Mouse (Mus musculus): ENCODE measurements at regions not wholly inside any gene's neighbourhood (a gene's known extent, or its start where the extent isn't known, plus 50 kb on each side); places are given as distances from the start of the nearest gene placed in this dataset.
"Not testable (repeated sequence)": the region's sequence is repeated elsewhere in the genome, so short reads cannot be mapped to it uniquely, and the experiment has no call there.

DNA sequence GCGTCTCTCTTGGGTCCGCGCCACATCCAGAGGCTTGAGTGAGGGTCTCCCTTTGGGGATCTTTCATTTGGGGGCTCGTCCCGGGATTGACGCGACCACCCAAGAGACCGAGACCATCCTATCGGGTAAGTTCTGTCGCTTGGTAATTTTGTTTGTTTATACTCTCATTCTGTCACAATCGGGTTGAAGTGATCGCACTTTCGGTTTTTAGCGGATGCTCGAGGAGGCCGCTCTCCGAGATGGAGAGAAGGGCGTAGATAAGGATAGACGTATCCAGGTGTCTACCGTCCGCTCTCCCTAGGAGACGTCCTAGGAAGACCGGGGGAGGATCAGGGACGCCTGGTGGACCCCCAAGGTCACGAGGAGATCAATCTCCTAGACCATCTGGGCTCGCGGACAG lies 199.3 kb upstream of the Mrpl21 start:
- H3K9me3 ChIP-seq (replicated peaks); H3K27ac ChIP-seq (replicated peaks); ATAC-seq (ENCODE audit: insufficient number of reproducible peaks, low FRiP score, low TSS enrichment, low read depth); H3K4me2 ChIP-seq (replicated peaks); H3K4me1 ChIP-seq; H3K27me3 ChIP-seq; H3K36me3 ChIP-seq; H3K9ac ChIP-seq: not testable (repeated sequence)
- 69% methylated on average over 27 of the region's 27 CpGs for WGBS
- H3K4me3 ChIP-seq (replicated peaks) = 0 out of 2 replicates have a peak overlapping the region, but pooled peaks have one; percentile 8

- not testable (repeated sequence) for H3K9me3 ChIP-seq (replicated peaks); H3K36me3 ChIP-seq; H3K4me2 ChIP-seq (replicated peaks); H3K27me3 ChIP-seq; H3K4me3 ChIP-seq (replicated peaks); ATAC-seq (ENCODE audit: insufficient number of reproducible peaks, low FRiP score, low TSS enrichment, low read depth); H3K27ac ChIP-seq (replicated peaks); H3K4me1 ChIP-seq; H3K9ac ChIP-seq
- WGBS = 86% methylated on average over 5 of the region's 5 CpGs
These were observed 190.9 kb upstream of the Mrpl21 start for GRCm38 (mm10) chr19:3091771-3092170.

All from embryonic facial prominence, embryonic 15.5 days (tissue).